Mouse (Mus musculus): ENCODE results near the gene Polr1c.

DNA sequence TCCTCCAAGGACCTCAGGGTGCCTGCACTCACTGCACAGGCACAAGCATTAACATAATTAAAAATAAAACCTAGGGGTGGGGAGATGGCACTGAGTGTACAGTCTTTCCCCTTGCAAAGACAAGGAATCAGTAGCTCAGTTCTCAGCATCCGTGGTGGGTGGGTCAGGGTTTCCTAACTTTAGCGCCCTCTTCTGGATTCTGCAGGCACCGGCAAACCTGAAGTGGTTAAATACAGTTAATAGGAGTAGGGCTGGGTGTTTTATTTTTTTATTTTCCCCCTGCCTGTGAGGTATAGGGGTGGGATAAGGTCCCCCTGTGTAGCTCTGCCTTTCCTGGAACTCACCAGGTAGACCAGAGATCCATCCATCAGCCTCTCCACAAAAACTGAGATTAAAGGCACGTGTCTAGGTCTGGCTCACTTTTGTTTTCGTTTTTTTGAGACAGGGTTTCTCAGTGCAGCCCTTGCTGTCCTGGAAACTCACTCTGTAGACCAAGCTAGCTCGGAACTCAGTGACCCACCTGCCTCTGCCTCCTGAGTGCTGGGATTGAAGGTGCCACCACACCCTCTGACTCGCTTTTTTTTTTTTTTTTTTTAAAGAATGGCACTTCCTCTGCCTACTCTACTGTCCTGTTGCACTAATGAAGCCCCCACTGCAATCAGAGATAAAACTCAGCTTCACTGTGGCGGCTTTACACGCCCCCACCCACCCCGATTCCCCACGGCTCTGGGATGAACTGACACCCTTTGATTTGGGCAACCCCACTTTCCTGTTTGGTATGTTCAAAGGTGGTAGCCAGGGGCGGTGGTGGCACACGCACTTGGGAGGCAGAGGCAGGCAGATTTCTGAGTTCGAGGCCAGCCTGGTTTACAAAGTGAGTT lies 5.0 kb upstream of the Polr1c start:
- TF ChIP-seq GATA1 (IDR thresholded peaks at IDR 0.05; ENCODE audit: low read length) = no peak
- TF ChIP-seq TAL1 (IDR thresholded peaks at IDR 0.05; ENCODE audit: low read length) = no peak

Measured in erythroblast, embryonic 14.5 days (primary cell).